Mouse (Mus musculus) CH12.LX (cell line): Measurements from ENCODE around the gene Prmt1.

ENCODE experiments used
- HCFC1 ChIP-seq: IDR thresholded peaks from 2 replicates; pipeline ENCODE4 v1.6.1; 2012; ENCODE audit warnings: low read depth, mild to moderate bottlenecking, inconsistent platforms, low read length, improper control_type of control experiment
- NELFE ChIP-seq: IDR thresholded peaks from 2 replicates; pipeline ENCODE4 v1.6.1; 2011; ENCODE audit warnings: low read depth, low read length, improper control_type of control experiment
- POLR2AphosphoS2 ChIP-seq: IDR thresholded peaks from 2 replicates; pipeline ENCODE4 v1.6.1; 2011; ENCODE audit warnings: low read depth, low read length, improper control_type of control experiment
- RCOR1 ChIP-seq: conservative IDR thresholded peaks from 2 replicates; pipeline ENCODE4 v1.6.1; 2012; ENCODE audit warnings: low read depth, mild to moderate bottlenecking, inconsistent platforms, low read length, improper control_type of control experiment
- ZC3H11A ChIP-seq: IDR thresholded peaks from 2 replicates; pipeline ENCODE4 v1.6.1; 2012; ENCODE audit warnings: low read depth, mild to moderate bottlenecking, inconsistent platforms, low read length, improper control_type of control experiment

GRCm38 (mm10) chr7:44983085-44983484, 3.3 kb downstream of the Prmt1 start:
- TF ChIP-seq NELFE, result 0 out of 2 replicates have a peak, but pooled peaks have one; percentile 18
- no peak for TF ChIP-seq POLR2AphosphoS2
- TF ChIP-seq RCOR1, result no peak
- no peak for TF ChIP-seq HCFC1
- no peak for TF ChIP-seq ZC3H11A
